Mouse (Mus musculus) heart, postnatal 0 days (tissue): ENCODE measurements around the gene Hist1h2bf.
"Not testable (repeated sequence)": the region's sequence is repeated elsewhere in the genome, so short reads cannot be mapped to it uniquely, and the experiment has no call there.

Source experiments
- CTCF ChIP-seq: IDR thresholded peaks from 2 replicates; pipeline ENCODE4 v1.5.1; 2016; ENCODE audit warnings: antibody characterized with exemption, control low read depth, low read depth
- EP300 ChIP-seq: IDR thresholded peaks from 2 replicates; pipeline ENCODE4 v1.6.1; 2016; ENCODE audit warnings: antibody characterized with exemption, low read depth

- not testable (repeated sequence) for TF ChIP-seq EP300, CTCF
These were observed 17.9 kb upstream of the Hist1h2bf start for GRCm38 (mm10) chr13:23591886-23592285.
